Mouse (Mus musculus): ENCODE data around the gene Me1.

GRCm38 (mm10) chr9:86701264-86701663 lies 5.5 kb upstream of the Me1 start:
- TF ChIP-seq CTCF (IDR thresholded peaks at IDR 0.05; ENCODE audit: extremely low read depth, insufficient read length, insufficient replicate concordance, low read depth, low read length) (no peak), POLR2A (IDR thresholded peaks at IDR 0.05; ENCODE audit: low read depth, low read length) (no peak)

Measured in small intestine, adult 2 months (tissue).